Mouse (Mus musculus) neural tube, embryonic 15.5 days (tissue): Measurements from ENCODE around the gene Catspere2. TPM values are rescaled to one million over a fixed set of nuclear protein-coding genes. Genes with fewer than 3 reads are reported as not detected.

Experiments
- polyA plus RNA-seq: library from polyadenylated mRNA; unstranded; fragments of >200 nt; fragmentation: Nextera tagmentation; extraction: Ambion mirVana; gene quantifications from 2 replicates; pipeline ENCODE4 v1.2.1, GENCODE M21; 2015

The Catspere2 gene
- polyA plus RNA-seq, 1 experiment from 2014 or later, result 0.29 TPM

Other genes with a start within 250 kb of the Catspere2 start
- 50.6 and 55.1 TPM in 2 replicates for gene Adss, start 186.9 kb upstream of the Catspere2 start, polyA plus RNA-seq
- gene Desi2, start 204.0 kb downstream of the Catspere2 start, polyA plus RNA-seq, result 22.0 and 23.6 TPM in 2 replicates